Comparison of ENCODE assay signal across 21 mouse cellular contexts in genomic region chr13:9712409-9712808, GRCm38 (mm10). TPM values are rescaled to one million over a fixed set of nuclear protein-coding genes. Genes with fewer than 3 reads are reported as not detected.
DNase-seq lines count a peak whose midpoint lies in the region; ATAC-seq and TF ChIP-seq lines count a peak whose summit lies in the region.
"Had no signal": no experiment of that assay in that cellular context is flagged by ENCODE, and none has a peak within 500 bp of the region (broad histone marks: within the 10 kb centered on the region; RNA-seq: fewer than 3 reads in every experiment).

No protein-coding gene starts in this region.

- DNase-seq in layer of hippocampus, adult 9-10 months (ENCODE audit: low spot score) = peak; percentile 48
- DNase-seq in layer of hippocampus, postnatal 25 days (ENCODE audit: extremely low spot score in 1 of 2, low spot score in 1 of 2) = no peak
- DNase-seq in MEL (ENCODE audit: low read depth, low spot score) (peak; percentile 12), NIH3T3 (ENCODE audit: low read depth) (peak; percentile 32)
- DNase-seq in induced T-regulatory cell, adult 2 months (ENCODE audit: low read depth) = peak; percentile 7
- DNase-seq in left cerebral cortex, adult 9 months (ENCODE audit: low spot score in 2 of 2) = no peak
- DNase-seq: adrenal gland, postnatal 10 days; cerebellum, adult 11 months; cerebellum, adult 8-10 months; cerebellum, postnatal 14 days; gastrocnemius, postnatal 36 days; heart, adult 18-20 months; heart, postnatal 14 days had no signal

- H3K4me2 ChIP-seq in heart, embryonic 11.5 days = no peak overlapping the region
- H3K4me2 ChIP-seq: embryonic facial prominence, embryonic 12.5 days; forebrain, embryonic 15.5 days; heart, embryonic 15.5 days; hindbrain, embryonic 14.5 days had no signal

- TF ChIP-seq RAD21 in MEL (IDR thresholded peaks at IDR 0.05; ENCODE audit: low read depth, low read length) = no peak

- ATAC-seq in heart, embryonic 11.5 days (replicated peaks; ENCODE audit: insufficient number of reproducible peaks, low FRiP score, low TSS enrichment) = no peak
- ATAC-seq: forebrain, embryonic 15.5 days; intestine, embryonic 16.5 days had no signal

- TF ChIP-seq POLR2A in MEL (IDR thresholded peaks at IDR 0.05; ENCODE audit: control insufficient read depth in 1 of 2, insufficient read depth in 1 of 2, low read depth in 1 of 2, low read length in 2 of 2, poor library complexity in 1 of 2) = no peak

- no peaks in the 10 kb centered on the region for H3K79me2 ChIP-seq in MEL (ENCODE audit: control insufficient read depth, insufficient read depth, low read length, poor library complexity)

- H3K4me3 ChIP-seq in MEL (ENCODE audit: control insufficient read depth in 1 of 2, insufficient read depth in 1 of 2, low read depth in 2 of 2, low read length in 2 of 2) = no peak overlapping the region
- H3K4me3 ChIP-seq in heart, embryonic 11.5 days (ENCODE audit: low read depth, low read length) = no peak overlapping the region
- H3K4me3 ChIP-seq: embryonic facial prominence, embryonic 12.5 days; forebrain, embryonic 15.5 days; heart, embryonic 10.5 days; heart, embryonic 15.5 days; hindbrain, embryonic 10.5 days had no signal

- no peak overlapping the region for H3K27ac ChIP-seq in MEL (ENCODE audit: control insufficient read depth, low read depth, low read length)
- H3K27ac ChIP-seq in heart, embryonic 11.5 days (ENCODE audit: low read depth, low read length) = no peak overlapping the region
- H3K27ac ChIP-seq: embryonic facial prominence, embryonic 12.5 days; forebrain, embryonic 15.5 days; heart, embryonic 10.5 days; heart, embryonic 15.5 days; hindbrain, embryonic 10.5 days; hindbrain, embryonic 14.5 days had no signal

- no peak for TF ChIP-seq EP300 in MEL (IDR thresholded peaks at IDR 0.05; ENCODE audit: low read depth in 1 of 2, low read length in 2 of 2)

- no peaks in the 10 kb centered on the region for H3K27me3 ChIP-seq in MEL (ENCODE audit: control insufficient read depth in 1 of 2, insufficient read depth in 2 of 2, low read length in 2 of 2)
- no peaks in the 10 kb centered on the region for H3K27me3 ChIP-seq in heart, embryonic 11.5 days (ENCODE audit: control insufficient read depth, insufficient read depth, low read length)
- H3K27me3 ChIP-seq: embryonic facial prominence, embryonic 12.5 days; forebrain, embryonic 15.5 days; heart, embryonic 15.5 days had no signal

- H3K9me3 ChIP-seq in MEL (replicated peaks; ENCODE audit: insufficient read depth, low read length) = no peaks in the 10 kb centered on the region
- H3K9me3 ChIP-seq in heart, embryonic 11.5 days (replicated peaks; ENCODE audit: control insufficient read depth, low read length) = no peaks in the 10 kb centered on the region
- H3K9me3 ChIP-seq: embryonic facial prominence, embryonic 12.5 days; forebrain, embryonic 15.5 days; heart, embryonic 10.5 days; heart, embryonic 15.5 days; hindbrain, embryonic 10.5 days had no signal

- H3K4me1 ChIP-seq in MEL (ENCODE audit: control insufficient read depth in 1 of 2, insufficient read depth in 2 of 2, low read length in 2 of 2) = peaks cover 3 to 21% of the 10 kb centered on the region in 2 experiments; a peak in 3 of 4 replicates
- H3K4me1 ChIP-seq in heart, embryonic 11.5 days (ENCODE audit: control insufficient read depth, insufficient read depth, low read length) = peaks cover 3% of the 10 kb centered on the region; the same call in 1 of the 2 replicates
- H3K4me1 ChIP-seq: forebrain, embryonic 15.5 days; hindbrain, embryonic 10.5 days had no signal

- 93% methylated on average over 1 of the region's 1 CpGs for WGBS in heart, embryonic 11.5 days (ENCODE audit: insufficient replicate concordance)

- no peak for TF ChIP-seq CTCF in MEL (IDR thresholded peaks at IDR 0.05 in 2 of 3, conservative IDR thresholded peaks at IDR 0.05 in 1 of 3; ENCODE audit: control insufficient read depth in 1 of 3, insufficient read depth in 1 of 3, low read depth in 2 of 3, low read length in 3 of 3, poor library complexity in 1 of 3, severe bottlenecking in 1 of 3)

- no peak overlapping the region for H3K9ac ChIP-seq in MEL (ENCODE audit: control insufficient read depth, low read depth, low read length, poor library complexity, severe bottlenecking)
- no peak overlapping the region for H3K9ac ChIP-seq in heart, embryonic 11.5 days (ENCODE audit: low read depth, low read length)
- H3K9ac ChIP-seq: embryonic facial prominence, embryonic 12.5 days; forebrain, embryonic 15.5 days; heart, embryonic 15.5 days; hindbrain, embryonic 14.5 days had no signal

- peaks cover 1 to 25% of the 10 kb centered on the region in 2 experiments for H3K36me3 ChIP-seq in MEL (ENCODE audit: control insufficient read depth in 1 of 2, insufficient read depth in 2 of 2, low read length in 2 of 2)
- H3K36me3 ChIP-seq in heart, embryonic 11.5 days (ENCODE audit: control insufficient read depth, insufficient read depth, low read length) = no peaks in the 10 kb centered on the region

TF ChIP-seq in MEL, 35 proteins besides CTCF, POLR2A, EP300 and RAD21:
- no peak for TF ChIP-seq NELFE (IDR thresholded peaks at IDR 0.05; ENCODE audit: low read depth, low read length)
- TF ChIP-seq UBTF (IDR thresholded peaks at IDR 0.05; ENCODE audit: borderline replicate concordance, insufficient read depth, low read depth, low read length) = no peak
- no peak for TF ChIP-seq ZKSCAN1 (IDR thresholded peaks at IDR 0.05; ENCODE audit: low read depth, low read length)
- peak; percentile 55 for TF ChIP-seq TAL1 (IDR thresholded peaks at IDR 0.05; ENCODE audit: low read length)

RNA-seq across cellular contexts. Expression of gene Zmynd11, which starts 52.7 kb away (rescaled TPM):
- total RNA-seq in layer of hippocampus, postnatal 25 days (2021) = 100 to 1,000 TPM; 243 to 281 TPM
- 19.4 and 21.8 TPM in 2 replicates for total RNA-seq in MEL (2012; rRNA removed)
- polyA plus RNA-seq in MEL (2012; ENCODE audit: insufficient read depth in 1 of 2, insufficient read length in 2 of 2, low read depth in 1 of 2, low replicate concordance in 2 of 2, missing spikeins in 1 of 2) = 100 to 1,000 TPM in 1 of 2 experiments, 10 to 100 TPM in 1; 33.0 to 310 TPM
- 115 and 123 TPM in 2 replicates for polyA plus RNA-seq in heart, embryonic 11.5 days (2014; fragmentation: Nextera tagmentation; extraction: Ambion mirVana)

Comparison
In these comparisons a context has a peak if more than half of its experiments do, and no peak if none do; other contexts are left out.
1. DNase-seq: peak in layer of hippocampus, adult 9-10 months (single experiment), MEL (single experiment), NIH3T3 (single experiment) and induced T-regulatory cell, adult 2 months (single experiment); none in layer of hippocampus, postnatal 25 days (0 of 2) and left cerebral cortex, adult 9 months (0 of 2).
2. RNA of gene Zmynd11, which starts 52.7 kb away (total RNA-seq): 243 to 281 TPM in layer of hippocampus, postnatal 25 days; 19.4 to 21.8 TPM in MEL; every median in the first group is over 10 times any median in the second.